Mouse (Mus musculus) monocyte, adult 5-6 weeks (primary cell): ENCODE measurements around the gene Wnt8b. TPM values are rescaled to one million over a fixed set of nuclear protein-coding genes. Genes with fewer than 3 reads are reported as not detected.
A peak's percentile ranks its signal among the peaks of the same experiment; 100 is the strongest.
"Not testable (repeated sequence)": the region's sequence is repeated elsewhere in the genome, so short reads cannot be mapped to it uniquely, and the experiment has no call there.

ENCODE experiments used
- ATAC-seq: fragments of 153-309, 156-312 bp; replicated peaks from 2 replicates; pipeline ENCODE4 v1.8.0; 2017; ENCODE audit warnings: mild to moderate bottlenecking; ENCODE audit not compliant: low TSS enrichment, insufficient number of reproducible peaks, severe bottlenecking, poor library complexity, low FRiP score
- total RNA-seq: library from RNA; stranded (forward); fragments of 200-1000, 200-491, 200-594 nt; gene quantifications from 3 replicates; pipeline ENCODE4 v1.2.3, GENCODE M21; 2017

Wnt8b gene
- not detected in 3 replicates for total RNA-seq

DNA sequence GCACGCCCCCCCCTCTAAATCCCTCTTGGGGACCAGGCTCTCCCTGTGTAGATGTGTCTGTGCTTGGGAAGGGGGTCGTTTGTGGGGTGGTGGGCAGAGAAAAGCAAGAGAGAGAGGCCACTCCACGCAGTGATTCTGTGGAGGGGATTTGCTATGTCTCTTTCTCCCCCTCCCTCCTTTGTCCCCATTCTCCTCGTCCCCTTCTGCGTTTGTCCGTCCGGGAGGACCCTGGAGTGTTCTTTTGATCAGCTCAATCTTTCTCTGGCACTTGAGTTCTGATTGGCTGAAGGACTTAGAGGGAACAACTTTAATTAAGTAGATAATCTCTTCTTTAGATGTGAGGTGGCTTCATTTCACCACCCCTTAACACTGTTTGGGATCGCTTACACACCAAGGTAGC is at the start of gene Wnt8b:
Gene Wnt8b (plus strand): TSS at position 345 of the 400 bp plus-strand sequence.
- ATAC-seq: no peak

DNA sequence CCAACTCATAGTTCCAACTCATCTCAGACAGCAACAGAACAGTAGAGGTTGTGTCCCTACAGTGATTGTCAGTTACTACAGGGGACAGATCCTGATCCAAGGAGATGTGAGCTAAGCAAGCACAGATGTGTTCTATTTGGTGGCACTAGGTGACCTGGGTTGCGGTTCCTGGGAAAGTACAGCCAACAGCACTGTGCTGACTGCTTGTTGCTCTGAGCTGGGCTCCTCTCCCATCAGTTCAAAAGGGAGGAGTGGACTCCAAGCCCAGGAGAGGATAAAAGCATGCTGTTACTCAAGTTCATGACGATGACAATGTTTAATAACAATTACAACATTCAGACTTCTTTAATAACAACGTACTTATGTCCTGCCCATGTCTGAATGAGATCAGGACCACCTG is 47.5 kb upstream of the Wnt8b start:
- no peak for ATAC-seq

- ATAC-seq: no peak
Measured at GRCm38 (mm10) chr19:44447927-44448326, 45.3 kb upstream of the Wnt8b start.

- no peak for ATAC-seq
Measured at GRCm38 (mm10) chr19:44454862-44455261, 38.4 kb upstream of the Wnt8b start.

DNA sequence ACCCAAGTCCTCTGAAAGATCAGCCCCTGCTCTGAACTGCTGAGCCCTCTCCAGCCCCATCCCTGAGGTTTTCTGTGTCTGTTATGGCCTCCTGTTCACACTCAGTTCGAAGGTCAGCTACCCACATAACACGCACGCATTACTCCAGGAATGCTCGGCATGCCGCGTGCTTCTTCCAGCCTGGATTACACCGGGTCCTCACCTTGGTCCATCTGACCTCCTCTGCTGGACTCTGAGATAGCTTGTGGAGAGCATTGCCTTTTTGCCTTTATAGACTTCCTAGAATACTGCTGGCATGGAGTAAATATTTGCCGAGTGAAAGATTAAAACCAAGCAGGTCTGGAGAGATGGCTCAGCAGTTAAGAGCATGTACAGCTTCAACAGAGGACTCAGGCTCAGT is 37.9 kb upstream of the Wnt8b start:
- ATAC-seq: no peak

DNA sequence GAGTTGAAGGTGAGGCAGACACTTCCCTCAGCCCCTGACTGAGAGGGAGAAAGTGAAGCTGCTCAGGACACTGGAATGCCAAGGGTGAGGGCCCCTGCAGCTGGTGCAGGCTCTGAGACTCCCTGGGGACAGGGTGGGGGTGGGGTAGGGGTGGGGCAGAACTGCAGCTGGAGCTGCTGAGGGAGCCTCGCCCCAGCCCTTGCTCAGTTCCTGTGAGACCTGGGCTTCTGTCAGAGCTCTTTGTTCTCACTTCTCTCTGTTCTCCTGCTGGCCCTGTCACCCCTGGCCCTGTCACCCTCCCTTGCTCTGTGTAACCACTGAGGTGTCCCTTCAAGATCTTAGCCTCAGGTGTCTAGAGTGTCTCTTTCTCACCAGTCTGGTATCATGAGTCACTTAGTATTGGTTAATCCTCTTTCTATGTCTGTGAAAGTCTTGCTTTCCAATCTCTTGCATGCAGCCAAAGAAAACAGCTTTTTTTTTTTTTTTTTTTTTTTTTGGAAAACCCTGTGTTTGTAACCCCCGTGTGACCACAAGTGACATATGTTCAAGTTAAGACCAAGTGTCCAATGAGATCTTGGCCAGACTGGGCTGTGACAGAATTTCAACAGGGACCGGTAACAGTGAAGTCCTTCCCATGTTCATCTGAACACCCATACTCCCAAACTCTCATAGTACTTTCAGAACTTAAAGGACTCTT is 35.8 kb upstream of the Wnt8b start:
- 0 out of 2 replicates have a peak, but pooled peaks have one; percentile 15 for ATAC-seq

GRCm38 (mm10) chr19:44458696-44459095 is 34.6 kb upstream of the Wnt8b start:
- ATAC-seq: no peak

- no peak for ATAC-seq
Measured at GRCm38 (mm10) chr19:44460441-44460840, 32.8 kb upstream of the Wnt8b start.

- no peak for ATAC-seq
Measured at GRCm38 (mm10) chr19:44461500-44461899, 31.8 kb upstream of the Wnt8b start.

- ATAC-seq: no peak
Measured at GRCm38 (mm10) chr19:44462141-44462540, 31.1 kb upstream of the Wnt8b start.

- ATAC-seq: not testable (repeated sequence)
Measured at GRCm38 (mm10) chr19:44465960-44466525, 27.2 kb upstream of the Wnt8b start.

DNA sequence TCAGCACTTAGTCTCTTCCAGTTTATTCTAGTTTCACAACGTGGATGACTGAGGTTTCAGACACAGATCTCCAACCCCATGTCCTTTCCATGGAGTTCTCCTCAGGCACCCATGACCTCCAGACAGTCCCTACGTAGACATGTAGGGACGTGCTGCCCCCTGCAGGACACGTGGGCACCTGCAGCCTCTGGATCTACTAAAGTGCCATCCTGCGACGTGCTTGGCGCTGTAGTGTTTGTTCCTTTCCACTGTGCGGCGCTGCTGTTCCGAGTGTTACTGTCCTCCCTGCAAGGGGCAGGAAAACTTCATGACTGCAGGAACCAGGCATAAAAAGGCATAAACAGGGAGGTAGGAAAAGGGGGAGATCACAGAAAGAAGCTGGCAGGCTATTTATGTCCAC is 19.1 kb upstream of the Wnt8b start:
- peak; percentile 80 for ATAC-seq

DNA sequence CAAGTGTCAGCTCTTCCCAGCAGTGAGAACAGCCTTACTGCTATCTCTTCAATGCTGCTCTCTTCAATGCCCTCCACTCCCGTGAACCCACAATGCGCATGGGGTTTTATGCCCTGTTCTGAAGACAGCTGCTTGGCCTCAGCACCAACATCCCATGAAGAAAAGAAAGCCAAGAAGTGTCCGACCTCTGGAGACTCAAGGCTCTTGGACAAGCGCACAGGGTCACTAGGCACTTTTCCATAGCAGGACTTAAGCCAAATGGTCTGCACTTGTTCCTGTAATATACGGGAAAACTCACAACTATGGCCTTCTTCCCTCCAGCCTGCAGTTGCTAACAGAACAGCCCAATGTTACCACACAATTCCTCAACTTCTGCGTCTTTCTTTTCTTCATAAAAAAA is 18.0 kb upstream of the Wnt8b start:
- ATAC-seq: no peak

GRCm38 (mm10) chr19:44476541-44476940 is 16.7 kb upstream of the Wnt8b start:
- no peak for ATAC-seq

- peak; percentile 56; the same call in 1 of the 2 replicates for ATAC-seq
Measured at GRCm38 (mm10) chr19:44487266-44487665, 6.0 kb upstream of the Wnt8b start.

DNA sequence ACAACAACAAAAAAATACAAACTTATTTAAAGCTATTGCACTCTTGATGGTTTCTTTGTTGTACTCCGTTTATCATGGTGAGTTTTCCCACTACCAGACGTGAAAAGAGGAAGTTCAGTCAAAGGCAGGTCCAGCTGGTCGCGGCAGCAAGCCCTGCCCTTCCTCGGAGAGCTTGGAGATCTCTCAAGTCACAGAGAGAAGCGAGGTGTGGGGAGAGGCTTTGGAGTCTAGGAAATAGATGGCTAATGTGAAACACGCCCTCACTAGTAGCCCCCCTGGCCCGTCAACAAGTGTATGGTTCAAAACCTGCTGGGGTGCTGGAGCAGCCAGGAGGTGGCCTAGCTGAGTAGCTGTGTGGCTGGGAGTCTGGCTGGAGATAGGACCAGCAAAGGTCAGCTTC is 3.2 kb downstream of the Wnt8b start:
- no peak for ATAC-seq

- no peak for ATAC-seq
Measured at GRCm38 (mm10) chr19:44496941-44497340, 3.7 kb downstream of the Wnt8b start.

DNA sequence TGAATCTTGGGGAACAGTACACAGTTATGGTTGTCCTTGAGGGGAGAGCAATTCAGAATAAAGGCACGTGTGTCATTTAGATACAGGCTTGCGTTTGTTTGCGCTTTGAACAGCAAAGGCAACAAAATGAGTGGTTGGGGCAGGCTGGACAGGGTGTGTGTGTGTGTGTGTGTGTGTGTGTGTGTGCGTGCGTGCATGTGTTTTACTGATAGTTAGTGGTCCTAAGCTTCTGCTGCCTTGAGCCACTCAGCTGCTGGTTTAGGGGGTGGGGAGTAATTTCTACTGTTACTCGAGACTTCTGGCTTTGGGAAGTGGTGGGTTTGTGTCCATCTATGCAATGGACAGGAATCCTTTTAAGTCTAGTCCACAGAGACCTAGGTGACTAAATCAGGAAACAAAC is 5.7 kb downstream of the Wnt8b start:
- ATAC-seq: no peak

DNA sequence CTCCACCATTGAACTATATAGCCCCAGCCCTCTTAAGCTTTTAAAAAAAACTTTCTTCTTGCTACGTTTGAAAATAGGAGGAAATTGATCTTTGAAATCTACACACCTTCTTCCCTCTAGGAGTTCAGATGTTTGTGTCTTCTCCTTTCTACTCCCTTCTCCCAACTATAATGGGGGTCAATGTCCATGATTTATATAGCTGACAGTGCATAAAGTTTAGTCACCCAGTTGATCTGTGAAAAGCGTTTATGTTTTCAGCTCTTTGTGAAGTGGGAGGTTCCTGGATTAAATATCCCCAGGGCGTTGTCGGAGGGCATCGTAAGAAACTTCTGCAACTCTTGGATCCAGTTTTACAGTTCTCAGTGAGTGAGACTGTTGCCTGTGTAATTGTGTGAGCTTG is 7.0 kb downstream of the Wnt8b start:
- ATAC-seq: no peak

GRCm38 (mm10) chr19:44501925-44502324 is 8.7 kb downstream of the Wnt8b start:
- ATAC-seq: no peak

- no peak for ATAC-seq
Measured at GRCm38 (mm10) chr19:44502741-44503140, 9.5 kb downstream of the Wnt8b start.
